Mouse (Mus musculus): ENCODE data around the gene Gtdc1.

The Gtdc1 gene

DNA sequence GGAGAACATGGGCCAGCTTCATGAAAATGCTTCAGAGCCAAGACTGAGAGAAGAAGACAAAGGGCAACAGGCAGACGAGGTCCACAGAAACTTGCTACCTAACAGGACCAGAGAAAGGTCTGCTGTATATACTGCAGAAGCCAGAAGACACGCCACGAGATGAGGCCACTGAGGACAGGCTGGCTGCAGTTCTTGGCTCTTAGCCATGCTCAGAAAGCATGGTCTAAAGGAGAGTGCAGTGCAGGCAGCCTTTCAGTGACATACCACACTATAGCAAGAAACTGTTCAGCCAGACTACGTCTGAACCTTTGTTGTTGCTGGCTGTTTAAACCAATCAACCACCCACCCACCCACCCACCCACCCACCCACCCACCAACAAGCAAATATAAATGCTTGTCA, 336.6 kb downstream of the Gtdc1 start:
- no peak for DNase-seq (ENCODE audit: low spot score in 2 of 2)

DNA sequence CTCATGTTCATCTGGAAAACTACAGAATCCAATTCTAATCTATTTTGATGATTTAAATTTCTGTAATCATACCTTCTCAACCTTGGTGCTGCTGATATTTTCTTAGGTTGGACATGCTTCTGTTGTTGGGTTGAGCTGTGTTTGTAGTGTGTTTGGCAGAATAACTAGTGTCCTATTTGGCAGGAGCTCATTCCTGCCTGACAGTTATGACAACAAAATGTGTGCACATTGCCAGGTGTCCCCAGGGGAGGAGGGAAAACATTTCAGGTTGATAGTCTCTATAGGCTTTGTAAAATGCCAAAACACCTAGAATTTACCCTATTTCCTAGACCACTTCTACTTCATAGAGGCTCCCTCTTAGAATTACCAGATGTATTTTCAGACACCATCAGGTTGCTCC, 343.4 kb downstream of the Gtdc1 start:
- DNase-seq (ENCODE audit: low spot score in 2 of 2): no peak

DNA sequence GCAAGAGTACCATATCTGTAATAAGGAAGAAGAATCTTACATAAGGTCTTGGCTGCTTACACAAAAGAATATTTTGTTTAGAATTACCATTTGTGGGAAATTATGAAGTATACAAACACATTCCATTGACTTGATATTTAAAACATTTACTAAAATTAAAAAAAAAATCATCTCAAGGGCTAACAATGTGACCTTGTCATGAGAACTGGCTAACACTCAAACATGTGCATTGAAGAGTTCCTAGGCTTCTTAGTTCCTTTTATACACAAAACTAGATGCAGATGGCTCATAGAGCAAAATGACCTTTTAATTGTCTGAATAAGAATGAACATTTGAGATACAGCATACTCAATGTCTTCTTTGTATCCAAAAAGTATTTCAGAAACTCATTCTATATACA, 344.0 kb downstream of the Gtdc1 start:
- no peak for DNase-seq (ENCODE audit: low spot score in 2 of 2)

DNA sequence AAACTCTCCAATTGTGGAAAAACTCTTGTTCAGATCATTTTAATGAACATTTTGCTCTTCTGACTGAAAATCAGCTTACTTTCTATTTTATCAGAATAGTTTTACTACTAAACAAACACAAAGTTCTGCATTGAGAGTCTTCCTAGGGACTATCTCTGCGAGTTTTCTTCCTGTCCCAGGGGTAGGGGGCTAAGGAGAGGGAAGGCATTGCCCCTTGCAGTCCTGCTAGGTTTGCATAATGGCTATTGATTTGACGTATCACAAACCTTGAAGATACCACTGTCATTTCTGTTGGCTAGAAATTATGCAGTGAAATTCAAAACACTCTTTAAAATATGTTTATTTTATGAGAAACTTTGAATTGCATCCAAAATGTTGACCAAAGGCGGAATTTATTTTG, 355.6 kb downstream of the Gtdc1 start:
- DNase-seq (ENCODE audit: low spot score in 2 of 2): no peak

DNA sequence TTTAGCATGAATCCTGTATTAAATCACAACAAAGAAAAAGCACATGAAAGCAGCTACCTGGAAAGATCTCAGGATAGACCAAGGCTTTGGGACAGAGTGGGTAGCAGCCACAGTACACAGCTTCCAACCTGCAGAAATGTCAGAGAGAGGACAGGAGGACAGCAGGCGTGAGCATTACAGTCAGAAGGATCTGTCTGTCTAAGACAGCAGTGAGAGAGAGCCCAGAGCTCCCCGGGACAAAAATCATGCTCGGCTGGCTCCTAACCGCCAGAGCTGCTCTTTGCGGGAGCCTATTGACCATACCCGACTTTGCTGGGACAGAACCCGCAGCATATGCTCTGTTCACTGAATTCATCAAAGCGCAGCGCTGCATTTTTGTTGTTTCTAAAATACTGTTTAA, 356.3 kb downstream of the Gtdc1 start:
- DNase-seq (ENCODE audit: low spot score in 2 of 2): no peak

DNA sequence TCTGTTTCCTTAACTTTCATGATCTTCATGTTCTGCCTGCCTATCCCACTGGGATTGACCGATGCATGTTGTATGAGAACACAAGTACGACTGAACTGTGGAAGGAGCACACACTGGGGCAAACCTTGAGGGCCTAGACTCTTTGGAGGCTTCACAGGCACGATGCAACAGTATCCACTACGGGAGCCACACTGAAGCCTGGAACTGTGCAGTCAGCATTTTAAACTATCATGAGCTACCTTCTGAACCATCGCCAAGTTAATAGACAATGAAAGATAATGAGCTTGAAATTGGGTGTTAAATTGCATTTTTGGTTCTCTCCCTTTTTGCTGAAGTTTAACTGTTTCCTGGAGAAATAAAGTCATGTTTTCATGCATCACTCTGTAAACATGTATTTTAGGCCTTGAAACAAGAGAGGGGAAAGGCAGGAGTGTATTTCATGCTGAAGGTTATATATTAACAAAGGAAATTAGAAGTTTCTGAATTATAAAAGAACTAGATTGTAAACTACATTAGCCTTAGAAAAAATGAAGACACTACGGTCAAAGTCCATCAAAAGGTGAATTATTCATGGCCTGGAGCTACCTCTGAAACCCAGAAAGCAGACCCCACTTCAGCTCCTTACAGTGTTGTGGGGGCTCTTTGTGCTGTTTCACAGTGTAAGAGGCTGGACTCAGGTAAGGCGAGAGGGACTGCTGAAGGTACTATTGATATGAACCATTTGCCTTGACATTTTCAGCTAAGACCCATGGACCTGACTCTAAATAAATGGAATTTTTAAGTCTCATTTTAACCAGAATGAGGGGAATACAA, 358.1 kb downstream of the Gtdc1 start:
- no peak for DNase-seq (ENCODE audit: low spot score in 2 of 2)

DNA sequence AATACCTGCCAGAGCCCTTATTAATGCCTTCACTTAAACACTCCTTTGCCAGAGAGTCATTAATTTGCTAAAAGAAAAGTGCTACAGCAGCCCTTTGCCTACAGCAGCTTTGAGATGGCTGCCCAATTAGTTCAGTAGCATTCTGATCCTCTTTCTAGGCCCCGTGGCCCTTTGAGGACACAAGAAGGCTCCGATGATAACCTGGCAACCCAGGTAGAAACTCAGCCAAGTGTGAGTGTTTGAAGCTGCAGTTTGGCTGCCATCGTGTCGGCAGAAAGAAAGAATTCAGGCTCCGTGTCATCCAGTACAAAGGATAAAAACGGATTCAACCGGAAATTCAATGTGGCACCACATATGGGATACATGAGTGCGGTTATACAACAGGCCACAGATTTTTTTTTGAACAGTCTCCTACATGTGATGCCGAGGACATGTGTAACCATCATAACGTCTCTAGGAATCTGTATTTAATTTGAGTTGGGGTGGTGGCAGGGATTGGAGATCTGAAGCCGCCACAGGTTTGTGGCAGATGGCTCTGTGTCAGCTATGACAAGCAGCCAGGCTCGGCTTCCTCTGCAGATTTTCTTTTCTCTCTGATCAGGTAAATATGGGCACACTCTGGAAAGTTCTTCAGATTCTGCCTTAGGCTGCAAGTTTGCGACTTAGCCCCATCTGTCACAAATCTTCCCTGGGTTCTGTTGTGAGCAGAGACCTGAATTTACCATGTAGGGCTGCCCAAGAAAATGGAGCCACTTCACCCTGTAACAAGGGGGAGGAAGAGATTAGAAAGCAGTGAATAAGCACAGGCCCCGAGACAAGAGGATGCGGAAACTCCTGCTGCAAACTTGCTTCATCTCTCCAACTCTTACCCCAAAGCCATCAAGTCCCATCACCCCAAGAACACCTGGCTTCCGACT, 362.4 kb downstream of the Gtdc1 start:
- peak; percentile 53 to 75 for DNase-seq (ENCODE audit: low spot score in 2 of 2)

DNA sequence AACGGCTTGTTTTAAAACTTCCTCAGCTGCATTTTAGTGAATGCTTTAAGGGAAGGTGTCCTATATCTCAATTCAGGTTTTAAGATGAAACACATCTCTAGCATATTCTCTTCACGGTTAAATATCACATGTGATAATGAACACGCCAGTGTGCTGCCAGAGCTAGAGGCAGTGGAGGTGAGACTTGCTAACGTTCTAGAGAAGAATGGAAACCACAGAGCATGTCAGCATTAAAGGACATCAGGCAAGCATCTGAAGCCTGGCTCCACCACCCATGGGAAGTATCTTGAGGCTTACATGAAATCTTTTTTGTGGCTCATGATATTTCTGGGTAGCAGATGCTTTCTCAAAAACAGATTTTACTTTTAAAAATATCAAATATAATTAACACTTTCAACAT, 365.7 kb downstream of the Gtdc1 start:
- peak; percentile 40 to 63 for DNase-seq (ENCODE audit: low spot score in 2 of 2)

DNA sequence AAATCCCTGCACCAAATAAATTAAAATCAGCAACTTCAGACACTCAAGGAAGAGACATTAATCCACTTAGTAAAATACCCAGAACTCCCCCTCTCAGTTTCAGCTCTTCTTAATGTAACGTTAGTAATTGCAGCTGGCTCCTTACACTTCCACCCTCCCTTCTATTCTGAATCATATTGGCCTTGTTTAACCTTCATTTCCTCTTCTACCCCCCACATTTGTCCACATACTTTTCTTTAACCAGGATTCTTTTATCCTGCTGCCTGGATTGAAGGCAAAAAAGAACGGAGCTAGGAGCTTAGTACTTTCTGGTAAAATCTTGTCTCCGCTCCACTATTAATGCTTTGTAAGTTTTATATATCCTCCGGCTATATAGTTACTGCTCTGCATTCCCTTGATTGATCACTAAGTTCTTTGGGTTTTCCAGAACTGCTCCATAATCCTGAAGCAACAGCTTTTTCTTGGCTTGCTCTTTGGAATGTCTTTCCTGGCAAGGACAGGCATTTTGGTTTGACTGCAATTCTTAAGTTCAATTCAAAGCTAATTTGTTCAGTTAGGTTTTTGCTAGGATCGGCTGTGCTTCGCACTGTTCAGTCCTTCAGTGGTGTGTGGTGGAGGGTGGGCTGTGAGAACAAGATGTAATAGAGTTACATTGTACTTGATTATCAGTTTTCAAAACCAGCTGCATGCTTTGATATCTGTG, 368.1 kb downstream of the Gtdc1 start:
- DNase-seq (ENCODE audit: low spot score in 2 of 2): no peak

DNA sequence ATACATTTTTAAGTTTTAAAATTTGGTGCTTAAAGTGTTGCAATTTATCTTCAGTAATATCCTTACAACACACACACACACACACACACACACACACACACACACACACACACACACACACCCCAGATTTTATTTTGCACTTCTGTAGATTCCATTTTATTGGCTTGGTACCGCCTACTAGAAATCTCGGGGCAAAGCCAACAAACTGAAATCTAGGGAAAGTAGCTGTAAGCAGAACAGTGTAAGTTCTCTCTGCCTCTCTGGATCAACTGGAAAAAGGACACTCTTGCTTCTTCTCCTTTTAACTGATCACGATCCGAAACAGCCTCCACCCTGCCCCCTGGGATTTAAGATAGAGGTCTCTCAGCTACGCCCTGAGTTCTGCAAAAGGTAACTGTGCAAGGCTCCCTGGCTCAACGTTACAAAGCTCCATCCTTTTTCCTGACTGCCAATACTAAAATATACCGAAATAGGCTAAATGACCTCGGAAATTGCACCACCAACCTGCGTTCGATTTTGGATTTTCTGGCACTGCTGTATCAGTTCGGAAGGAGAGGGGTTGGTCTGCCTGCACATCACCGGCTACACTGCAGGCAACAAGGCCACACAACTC, 369.7 kb downstream of the Gtdc1 start:
- peak in 1 of 2 experiments; percentile 57 for DNase-seq (ENCODE audit: low spot score in 2 of 2)

DNA sequence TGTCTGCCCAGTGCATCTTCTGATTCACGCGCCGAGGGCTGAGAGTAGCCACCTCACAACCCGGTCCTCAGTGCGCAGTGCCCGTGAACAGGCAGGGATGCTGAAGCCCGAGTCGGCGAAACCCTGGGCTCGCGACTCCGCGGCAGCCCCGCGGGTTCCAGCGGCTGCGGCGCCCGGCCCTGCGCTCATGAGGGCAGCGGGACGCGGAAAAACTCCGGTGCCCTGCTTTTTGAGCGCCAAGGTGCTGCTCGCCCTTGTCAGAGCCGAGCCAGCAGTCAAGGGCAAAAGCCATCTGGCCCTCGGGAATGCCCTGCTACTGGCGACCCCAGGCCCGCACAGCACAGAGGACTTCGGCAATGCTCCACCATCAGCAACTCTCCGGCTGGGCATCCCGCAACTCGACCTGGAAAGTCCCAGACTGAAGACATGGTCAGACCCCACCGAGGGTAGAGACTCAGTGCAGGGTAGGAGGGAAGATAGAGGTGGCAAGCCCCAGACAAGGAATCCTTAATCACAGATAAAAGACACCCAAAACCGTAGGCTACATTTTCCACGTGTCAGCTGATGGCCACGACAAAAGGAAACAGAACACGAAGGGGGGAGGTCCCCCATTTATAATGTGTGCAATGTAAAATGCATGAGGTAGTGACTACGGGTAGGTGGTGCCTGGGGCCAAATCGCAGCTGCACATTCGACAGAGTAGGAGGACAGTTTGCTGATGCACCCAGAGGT, 370.4 kb downstream of the Gtdc1 start:
- peak; percentile 52 to 77 for DNase-seq (ENCODE audit: low spot score in 2 of 2)

DNA sequence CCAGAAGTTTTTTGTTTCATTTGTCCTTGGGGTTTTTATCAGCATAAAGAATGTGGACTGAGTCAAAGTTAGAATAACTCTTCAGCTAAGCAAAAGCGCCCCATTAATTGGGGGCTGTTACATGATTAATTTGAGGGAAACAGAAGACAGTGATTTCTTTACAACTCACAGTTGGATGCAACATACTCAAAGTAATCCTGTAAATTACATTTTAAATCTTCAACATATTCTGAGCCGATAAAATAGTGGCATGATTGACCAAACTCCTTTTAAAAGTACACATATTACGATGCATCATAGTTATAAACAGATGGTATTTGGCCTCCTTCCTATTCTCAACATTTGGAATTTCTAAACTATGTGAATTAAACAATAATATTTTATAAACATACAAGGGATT, 372.7 kb downstream of the Gtdc1 start:
- no peak for DNase-seq (ENCODE audit: low spot score in 2 of 2)

DNA sequence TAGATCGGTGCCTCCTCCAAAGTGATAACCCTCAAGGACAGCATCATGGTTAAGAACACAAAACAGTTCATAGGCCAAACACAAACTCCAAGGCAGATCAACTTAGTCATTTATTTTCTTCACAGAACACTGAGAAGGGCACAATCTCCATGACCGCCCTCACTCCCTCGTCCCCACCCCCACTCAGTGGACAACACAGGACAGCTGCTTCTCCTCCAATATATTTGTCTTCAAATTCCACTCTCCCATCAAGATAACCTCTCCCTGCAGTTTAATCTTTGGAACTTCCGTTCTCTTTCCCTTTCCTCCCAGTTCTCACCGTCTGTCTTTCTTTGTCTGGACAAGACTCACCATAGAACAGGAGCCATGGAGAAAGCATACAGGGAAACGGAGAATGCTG, 378.1 kb downstream of the Gtdc1 start:
- DNase-seq (ENCODE audit: low spot score in 2 of 2): no peak

DNA sequence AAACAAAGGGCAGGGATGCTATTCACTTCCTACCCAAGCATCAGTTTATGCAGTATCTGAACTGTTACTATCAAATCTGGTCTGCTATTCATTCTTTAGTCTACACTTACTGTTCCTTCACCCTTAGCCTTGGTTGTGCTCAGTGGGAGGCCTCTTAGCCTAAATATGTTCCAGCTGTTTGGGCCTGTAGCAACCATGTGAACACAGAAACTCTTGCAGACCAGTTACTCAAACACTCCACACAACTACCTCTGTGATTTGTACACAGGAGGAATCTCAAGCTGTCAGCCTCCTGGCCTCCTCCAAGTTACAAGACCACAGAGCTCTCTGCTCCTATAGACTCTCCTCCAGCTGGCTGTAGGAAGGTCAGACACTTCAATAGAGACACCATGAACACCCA, 384.7 kb downstream of the Gtdc1 start:
- DNase-seq (ENCODE audit: low spot score in 2 of 2): no peak

DNA sequence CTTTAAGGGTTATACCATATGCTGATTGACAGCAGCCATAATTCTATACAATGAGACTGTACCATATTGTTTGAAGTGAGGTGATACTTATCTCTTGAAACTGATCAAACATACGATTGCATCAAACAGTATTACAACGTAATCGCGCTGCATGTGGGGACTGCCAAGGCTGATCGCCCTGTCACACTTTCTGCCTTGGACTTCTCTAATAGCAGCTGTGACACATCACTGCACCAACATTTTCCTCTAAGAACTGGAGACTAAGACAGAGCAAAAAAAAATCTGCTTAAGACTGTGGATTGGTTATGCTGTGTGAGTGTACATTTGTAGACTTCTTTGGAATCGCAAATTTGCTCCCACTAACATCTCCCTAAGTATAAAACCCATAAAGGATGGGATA, 385.7 kb downstream of the Gtdc1 start:
- DNase-seq (ENCODE audit: low spot score in 2 of 2): no peak

DNA sequence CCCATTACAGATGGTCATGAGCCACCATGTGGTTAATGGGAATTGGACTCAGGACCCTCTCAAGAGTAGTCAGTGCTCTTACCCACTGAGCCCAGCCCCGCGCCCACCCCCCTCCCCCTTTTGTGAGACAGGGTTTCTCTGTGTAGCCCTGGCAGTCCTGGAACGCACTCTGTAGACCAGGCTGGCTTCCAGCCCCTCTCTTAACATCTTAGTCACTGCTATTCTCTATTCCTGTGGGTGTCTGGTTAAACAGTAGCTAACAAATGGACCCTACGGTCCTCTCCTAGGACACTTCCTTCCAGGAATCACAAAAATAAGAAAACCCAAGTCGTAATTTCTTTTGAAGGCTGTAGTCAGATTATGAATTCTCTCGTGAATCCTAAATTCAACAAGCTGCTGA, 386.6 kb downstream of the Gtdc1 start:
- DNase-seq (ENCODE audit: low spot score in 2 of 2): no peak

DNA sequence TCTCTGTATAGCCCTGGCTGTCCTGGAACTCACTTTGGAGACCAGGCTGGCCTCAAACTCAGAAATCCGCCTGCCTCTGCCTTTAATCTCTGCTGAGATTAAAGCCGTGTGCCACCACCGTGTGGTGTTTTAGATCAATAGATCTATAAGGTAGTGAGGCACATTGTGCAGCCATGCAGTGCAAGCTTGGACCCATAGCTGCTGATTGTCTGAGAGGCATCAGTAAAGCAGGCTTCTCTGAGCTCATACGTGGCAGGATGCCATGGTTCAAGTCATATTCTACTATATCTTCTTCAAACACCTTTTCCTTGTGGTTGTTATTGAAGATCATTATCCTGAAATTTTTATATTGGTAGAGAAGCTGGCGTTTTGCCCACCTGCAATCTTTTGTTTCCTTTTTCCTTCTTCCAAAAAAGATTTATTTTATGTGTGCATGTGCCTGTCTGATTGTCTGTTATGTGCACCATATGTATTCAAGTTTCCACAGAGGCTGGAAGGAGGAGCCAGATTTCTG, 388.3 kb downstream of the Gtdc1 start:
- DNase-seq (ENCODE audit: low spot score in 2 of 2): no peak

DNA sequence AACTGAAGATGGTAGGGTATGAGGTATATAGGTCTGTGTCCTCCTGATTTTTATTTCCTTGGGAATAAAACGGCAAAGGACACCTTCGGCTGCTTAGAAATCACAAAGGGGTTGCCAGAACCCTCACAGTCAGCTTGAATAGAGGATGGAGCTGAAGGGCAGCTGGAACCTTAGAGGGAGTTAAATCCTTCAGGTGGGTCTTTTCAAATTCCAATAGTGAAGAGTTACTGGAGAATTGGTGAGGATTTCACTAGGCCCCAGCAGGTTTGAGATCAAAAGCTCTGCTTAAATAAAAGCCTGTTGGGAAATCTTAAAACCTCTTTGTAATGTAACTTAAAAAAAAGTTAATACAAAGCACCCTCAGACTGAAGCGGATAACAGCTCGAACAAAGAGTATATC, 389.3 kb downstream of the Gtdc1 start:
- no peak for DNase-seq (ENCODE audit: low spot score in 2 of 2)

DNA sequence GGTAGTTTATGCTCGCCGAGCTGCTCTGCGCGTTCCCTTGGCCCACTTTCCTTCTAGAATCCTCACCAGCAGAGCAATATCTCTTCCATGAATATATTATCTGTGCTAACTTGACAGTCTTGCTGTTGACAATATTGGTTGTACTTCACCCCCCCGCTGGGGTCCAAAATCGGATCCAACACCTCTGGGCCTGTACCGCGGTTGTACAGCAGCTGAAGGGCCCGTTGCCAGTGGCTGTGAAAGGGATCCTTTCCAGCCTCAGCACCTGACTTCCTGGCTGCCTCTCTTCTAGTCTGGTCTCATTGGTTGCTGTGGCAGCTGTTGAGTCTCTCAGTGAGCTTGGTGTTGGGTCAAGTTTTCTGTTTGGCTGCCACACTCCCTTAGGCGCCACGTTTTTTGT, 391.7 kb downstream of the Gtdc1 start:
- DNase-seq (ENCODE audit: low spot score in 2 of 2): peak in 1 of 2 experiments; percentile 34

DNA sequence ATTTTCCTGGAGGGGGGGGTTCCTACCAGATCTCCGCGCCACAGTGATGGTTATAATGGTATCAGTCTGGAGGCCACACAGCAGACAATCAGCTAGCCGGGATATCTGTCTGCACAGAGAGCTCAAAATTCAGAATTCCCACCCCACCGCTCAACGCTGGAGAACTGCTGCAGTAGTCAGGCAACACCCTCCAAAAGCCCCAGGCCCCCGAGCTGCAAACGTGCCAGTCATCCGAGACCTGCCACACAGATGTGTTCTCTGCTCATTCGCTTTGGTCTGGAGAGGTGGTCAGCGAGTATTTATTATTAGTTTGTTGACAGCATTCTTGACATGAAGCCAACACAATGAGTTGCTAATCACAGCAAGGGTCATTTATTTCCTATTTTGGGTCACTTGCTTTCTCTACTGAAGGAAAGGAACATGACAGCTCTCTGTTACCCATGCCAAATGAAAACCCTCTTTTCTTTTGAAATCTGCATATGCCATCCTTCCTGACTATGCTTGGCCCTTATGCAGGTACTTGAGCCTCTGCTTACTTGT, 392.3 kb downstream of the Gtdc1 start:
- no peak for DNase-seq (ENCODE audit: low spot score in 2 of 2)

All from right cerebral cortex, postnatal 10 days (tissue).